In genomic region chr17:31806025-31806424, GRCm38 (mm10) we compare ENCODE assay signal across 10 mouse cellular contexts. TPM values are rescaled to one million over a fixed set of nuclear protein-coding genes. Genes with fewer than 3 reads are reported as not detected.
DNase-seq lines count a peak whose midpoint lies in the region; ATAC-seq and TF ChIP-seq lines count a peak whose summit lies in the region.
"Had no signal": no experiment of that assay in that cellular context is flagged by ENCODE, and none has a peak within 500 bp of the region (broad histone marks: within the 10 kb centered on the region; RNA-seq: fewer than 3 reads in every experiment).

No protein-coding gene starts in this region.

- peak; percentile 58 to 74 for DNase-seq in cerebellum, postnatal 10 days
- DNase-seq in cerebellum, adult 11-12 months: no peak
- DNase-seq in lung, postnatal 0 days (ENCODE audit: low spot score): peak; percentile 36
- no peak for DNase-seq in lung, postnatal 14 days
- no peak for DNase-seq in natural killer cell, adult 2 months (ENCODE audit: low spot score in 2 of 2)
- DNase-seq: liver, embryonic 13.5 days; thymus, postnatal 25 days had no signal

- no peaks in the 10 kb centered on the region for H3K36me3 ChIP-seq in lung, postnatal 0 days (ENCODE audit: insufficient read depth, low read length)
- H3K36me3 ChIP-seq in hindbrain, embryonic 12.5 days: no peaks in the 10 kb centered on the region
- no peaks in the 10 kb centered on the region for H3K36me3 ChIP-seq in neural tube, embryonic 15.5 days
- H3K36me3 ChIP-seq: liver, embryonic 13.5 days had no signal

- H3K27ac ChIP-seq in lung, postnatal 0 days (ENCODE audit: low read length): no peak overlapping the region
- H3K27ac ChIP-seq in hindbrain, embryonic 12.5 days: 0 out of 2 replicates have a peak overlapping the region, but pooled peaks have one; percentile 3
- 0 out of 2 replicates have a peak overlapping the region, but pooled peaks have one; percentile 30 for H3K27ac ChIP-seq in neural tube, embryonic 15.5 days (replicated peaks)
- H3K27ac ChIP-seq: liver, embryonic 13.5 days had no signal

- 0 out of 2 replicates have a peak, but pooled peaks have one; percentile 24 for ATAC-seq in lung, postnatal 0 days
- no peak for ATAC-seq in hindbrain, embryonic 12.5 days (ENCODE audit: low FRiP score)
- ATAC-seq in neural tube, embryonic 15.5 days (ENCODE audit: low FRiP score): no peak
- ATAC-seq in megakaryocyte, adult 5-6 weeks (ENCODE audit: poor library complexity, severe bottlenecking): no peak

- TF ChIP-seq EP300 in lung, postnatal 0 days (IDR thresholded peaks at IDR 0.05): no peak

- H3K9me3 ChIP-seq in lung, postnatal 0 days (ENCODE audit: low read length): no peaks in the 10 kb centered on the region
- H3K9me3 ChIP-seq in hindbrain, embryonic 12.5 days (replicated peaks): no peaks in the 10 kb centered on the region
- H3K9me3 ChIP-seq in neural tube, embryonic 15.5 days (replicated peaks): no peaks in the 10 kb centered on the region
- H3K9me3 ChIP-seq: liver, embryonic 13.5 days had no signal

- no peaks in the 10 kb centered on the region; the same call in 1 of the 2 replicates for H3K4me1 ChIP-seq in lung, postnatal 0 days (ENCODE audit: insufficient read depth, low read depth, low read length)
- peaks cover 8% of the 10 kb centered on the region for H3K4me1 ChIP-seq in hindbrain, embryonic 12.5 days
- H3K4me1 ChIP-seq in neural tube, embryonic 15.5 days: peaks cover 14% of the 10 kb centered on the region; the same call in 1 of the 2 replicates
- H3K4me1 ChIP-seq: liver, embryonic 13.5 days had no signal

- WGBS in lung, postnatal 0 days: 63% methylated on average over 8 of the region's 8 CpGs
- WGBS in hindbrain, embryonic 12.5 days: 31% methylated on average over 8 of the region's 8 CpGs
- 44% methylated on average over 8 of the region's 8 CpGs for WGBS in neural tube, embryonic 15.5 days

- no peak overlapping the region for H3K4me3 ChIP-seq in lung, postnatal 0 days (ENCODE audit: low read depth, low read length)
- no peak overlapping the region for H3K4me3 ChIP-seq in hindbrain, embryonic 12.5 days
- no peak overlapping the region for H3K4me3 ChIP-seq in neural tube, embryonic 15.5 days (replicated peaks)
- H3K4me3 ChIP-seq: liver, embryonic 13.5 days had no signal

- TF ChIP-seq CTCF in lung, postnatal 0 days (IDR thresholded peaks at IDR 0.05): no peak

- H3K9ac ChIP-seq in lung, postnatal 0 days (replicated peaks; ENCODE audit: low read depth): no peak overlapping the region
- H3K9ac ChIP-seq in hindbrain, embryonic 12.5 days: no peak overlapping the region
- H3K9ac ChIP-seq in neural tube, embryonic 15.5 days (replicated peaks): no peak overlapping the region
- H3K9ac ChIP-seq: liver, embryonic 13.5 days had no signal

- no peak overlapping the region for H3K4me2 ChIP-seq in lung, postnatal 0 days (replicated peaks; ENCODE audit: low read depth, low read length)
- no peak overlapping the region for H3K4me2 ChIP-seq in hindbrain, embryonic 12.5 days (replicated peaks)
- no peak overlapping the region for H3K4me2 ChIP-seq in neural tube, embryonic 15.5 days
- H3K4me2 ChIP-seq: liver, embryonic 13.5 days had no signal

- no peaks in the 10 kb centered on the region for H3K27me3 ChIP-seq in lung, postnatal 0 days (replicated peaks; ENCODE audit: insufficient read depth, low read length)
- H3K27me3 ChIP-seq in hindbrain, embryonic 12.5 days: no peaks in the 10 kb centered on the region
- no peaks in the 10 kb centered on the region for H3K27me3 ChIP-seq in neural tube, embryonic 15.5 days (replicated peaks)
- H3K27me3 ChIP-seq: liver, embryonic 13.5 days had no signal

RNA-seq across cellular contexts. Expression of gene Sik1, which starts 49.6 kb away (rescaled TPM):
- polyA plus RNA-seq in lung, postnatal 0 days (2015; fragmentation: Nextera tagmentation; extraction: Ambion mirVana): 29.5 and 35.9 TPM in 2 replicates
- 16.5 and 18.9 TPM in 2 replicates for polyA plus RNA-seq in hindbrain, embryonic 12.5 days (2016; fragmentation: Nextera tagmentation; extraction: Ambion mirVana)
- 18.4 and 20.7 TPM in 2 replicates for polyA plus RNA-seq in neural tube, embryonic 15.5 days (2015; fragmentation: Nextera tagmentation; extraction: Ambion mirVana)
- 29.9 and 37.6 TPM in 2 replicates for total RNA-seq in megakaryocyte, adult 5-6 weeks (2015)
- 30.6 and 31.2 TPM in 2 replicates for total RNA-seq in megakaryocyte, adult 5-6 weeks (2017)

Comparison
In these comparisons a context has a peak if more than half of its experiments do, and no peak if none do; other contexts are left out.
1. DNase-seq: peak in cerebellum, postnatal 10 days (2 of 2) and lung, postnatal 0 days (single experiment); none in cerebellum, adult 11-12 months (single experiment), lung, postnatal 14 days (single experiment) and natural killer cell, adult 2 months (0 of 2).